Mouse (Mus musculus): ENCODE results near the gene Vmn2r19.

- TF ChIP-seq POLR2A (IDR thresholded peaks at IDR 0.05; ENCODE audit: low read depth, low read length) (no peak), CTCF (IDR thresholded peaks at IDR 0.05; ENCODE audit: extremely low read depth, insufficient read length, insufficient replicate concordance, low read depth, low read length) (no peak)
Observed at GRCm38 (mm10) chr6:123260868-123261267, 47.3 kb upstream of the Vmn2r19 start.
